Mouse (Mus musculus): ENCODE data around the gene Cox19.

Gene Cox19

GRCm38 (mm10) chr5:139297745-139298144 is 53.5 kb downstream of the Cox19 start:
- in situ Hi-C loops (cut with MboI, MseI) = no loop called here

GRCm38 (mm10) chr5:139297092-139297491 is 54.1 kb downstream of the Cox19 start:
- in situ Hi-C loops (cut with MboI, MseI) = no loop called here

- in situ Hi-C loops (cut with MboI, MseI) = loop anchor here (5.0 kb wide), 1 partner anchor 38 kb away; no protein-coding TSS in a partner anchor
Measured at GRCm38 (mm10) chr5:139294089-139294488, 57.1 kb downstream of the Cox19 start.

GRCm38 (mm10) chr5:139291811-139292560 is 59.2 kb downstream of the Cox19 start:
- in situ Hi-C loops (cut with MboI, MseI) = loop anchor here (5.0 kb wide), 1 partner anchor 40 kb away; no protein-coding TSS in a partner anchor

- in situ Hi-C loops (cut with MboI, MseI) = loop anchor here (5.0 kb wide), 1 partner anchor 42 kb away; no protein-coding TSS in a partner anchor
Measured at GRCm38 (mm10) chr5:139290467-139291259, 60.6 kb downstream of the Cox19 start.

- in situ Hi-C loops (cut with MboI, MseI) = no loop called here
Measured at GRCm38 (mm10) chr5:139288591-139288990, 62.6 kb downstream of the Cox19 start.

GRCm38 (mm10) chr5:139287787-139288186 is 63.4 kb downstream of the Cox19 start:
- in situ Hi-C loops (cut with MboI, MseI) = no loop called here

GRCm38 (mm10) chr5:139287099-139287498 is 64.1 kb downstream of the Cox19 start:
- in situ Hi-C loops (cut with MboI, MseI) = no loop called here
